Mouse (Mus musculus) adrenal gland, postnatal 10 days (tissue): Measurements from ENCODE around the gene Kcnj8. TPM values are rescaled to one million over a fixed set of nuclear protein-coding genes. Genes with fewer than 3 reads are reported as not detected.

Experiments
- DNase-seq: peaks from one replicate; pipeline ENCODE4 v3.0.0; 2021; ENCODE audit warnings: mixed read lengths
- long read RNA-seq, 2 experiments: library from polyadenylated mRNA; stranded (forward); transcript quantifications; one replicate each; pipeline ENCODE4 v2.0.0; 2021
- total RNA-seq, 2 experiments: library from RNA; stranded (reverse); gene quantifications; 2 replicates each; pipeline ENCODE4 v1.2.3; 2021

Gene Kcnj8
- 10 to 100 TPM; 22.2 to 23.9 TPM for total RNA-seq
- long read RNA-seq, experiment 1, transcript Kcnj8-202 (3 exons, 2,548 nt) = major isoform, 46 of 61 reads
- long read RNA-seq, experiment 1, partial matches to known transcripts = 2 of 61 reads
- long read RNA-seq, experiment 1, other reads (novel, unspliced or antisense) = 13 of 61 reads
- long read RNA-seq, experiment 2, transcript Kcnj8-202 (3 exons, 2,548 nt) = major isoform, 36 of 46 reads
- long read RNA-seq, experiment 2, partial matches to known transcripts = 1 of 46 reads
- long read RNA-seq, experiment 2, other reads (novel, unspliced or antisense) = 9 of 46 reads

GRCm38 (mm10) chr6:142571055-142571618 lies at the start of gene Kcnj8:
Gene Kcnj8 (minus strand): TSS chr6:142571614.
- peak; percentile 77 for DNase-seq

- DNase-seq = peak; percentile 12
Measured at GRCm38 (mm10) chr6:142616659-142617058, 45.2 kb upstream of the Kcnj8 start.

- peak; percentile 12 for DNase-seq
Measured at GRCm38 (mm10) chr6:142614324-142614723, 42.9 kb upstream of the Kcnj8 start.

- no peak for DNase-seq
Measured at GRCm38 (mm10) chr6:142612366-142612765, 41.0 kb upstream of the Kcnj8 start.

- DNase-seq = no peak
Measured at GRCm38 (mm10) chr6:142609401-142610373, 38.3 kb upstream of the Kcnj8 start.

- no peak for DNase-seq
Measured at GRCm38 (mm10) chr6:142607080-142607479, 35.7 kb upstream of the Kcnj8 start.

- DNase-seq = no peak
Measured at GRCm38 (mm10) chr6:142602772-142603171, 31.4 kb upstream of the Kcnj8 start.

GRCm38 (mm10) chr6:142578831-142579230 lies 7.4 kb upstream of the Kcnj8 start:
- DNase-seq = peak; percentile 22

GRCm38 (mm10) chr6:142577801-142578200 lies 6.4 kb upstream of the Kcnj8 start:
- DNase-seq = no peak

GRCm38 (mm10) chr6:142572876-142573275 lies 1.5 kb upstream of the Kcnj8 start:
- no peak for DNase-seq

- peak; percentile 26 for DNase-seq
Measured at GRCm38 (mm10) chr6:142571629-142572360, 381 bp upstream of the Kcnj8 start.

- no peak for DNase-seq
Measured at GRCm38 (mm10) chr6:142570046-142570770, 1.2 kb downstream of the Kcnj8 start.

GRCm38 (mm10) chr6:142568713-142569357 lies 2.6 kb downstream of the Kcnj8 start:
- no peak for DNase-seq

GRCm38 (mm10) chr6:142567452-142567851 lies 4.0 kb downstream of the Kcnj8 start:
- DNase-seq = peak; percentile 77

- DNase-seq = no peak
Measured at GRCm38 (mm10) chr6:142564746-142565145, 6.7 kb downstream of the Kcnj8 start.

- no peak for DNase-seq
Measured at GRCm38 (mm10) chr6:142561151-142561550, 10.3 kb downstream of the Kcnj8 start.

- peak; percentile 18 for DNase-seq
Measured at GRCm38 (mm10) chr6:142558772-142559679, 12.4 kb downstream of the Kcnj8 start.

- DNase-seq = no peak
Measured at GRCm38 (mm10) chr6:142558076-142558475, 13.3 kb downstream of the Kcnj8 start.

- DNase-seq = no peak
Measured at GRCm38 (mm10) chr6:142555988-142556387, 15.4 kb downstream of the Kcnj8 start.

- peak; percentile 49 for DNase-seq
Measured at GRCm38 (mm10) chr6:142551482-142551881, 19.9 kb downstream of the Kcnj8 start.
